Mouse (Mus musculus) gastrocnemius, postnatal 36 days (tissue): Measurements from ENCODE around the gene Ppie. TPM values are rescaled to one million over a fixed set of nuclear protein-coding genes. Genes with fewer than 3 reads are reported as not detected.
A peak's percentile ranks its signal among the peaks of the same experiment; 100 is the strongest.
"Not testable (repeated sequence)": the region's sequence is repeated elsewhere in the genome, so short reads cannot be mapped to it uniquely, and the experiment has no call there.

ENCODE experiments used
- DNase-seq, 2 experiments: peaks; one replicate each; pipeline ENCODE4 v3.0.0; 2022
- intact Hi-C: fragments of 180-260 bp; cut with DNase I; formaldehyde crosslinking; loops from one replicate; pipeline ENCODE4 v1.15.1; 2025
- long read RNA-seq, 2 experiments: library from polyadenylated mRNA; stranded (forward); transcript quantifications; one replicate each; pipeline ENCODE4 v2.0.0; 2021
- total RNA-seq, 2 experiments: library from RNA; stranded (reverse); gene quantifications; 2 replicates each; pipeline ENCODE4 v1.2.3; 2021

The Ppie gene
- total RNA-seq, result 10 to 100 TPM; 17.5 to 19.2 TPM
- long read RNA-seq, experiment 1, transcript Ppie-201 (10 exons, 1,188 nt), result major isoform, 25 of 32 reads
- long read RNA-seq, experiment 1, partial matches to known transcripts, result 1 of 32 reads
- long read RNA-seq, experiment 1, other reads (novel, unspliced or antisense), result 6 of 32 reads
- long read RNA-seq, experiment 2, transcript Ppie-201 (10 exons, 1,188 nt), result major isoform, 28 of 35 reads
- long read RNA-seq, experiment 2, partial matches to known transcripts, result 2 of 35 reads
- long read RNA-seq, experiment 2, other reads (novel, unspliced or antisense), result 5 of 35 reads

- intact Hi-C loops, result no loop called here
- DNase-seq, result peak; percentile 71 to 78
Measured at GRCm38 (mm10) chr4:123139513-123140154, at the start of gene Ppie. TSS of gene Ppie (minus strand) at chr4:123139951.

- intact Hi-C loops, result no loop called here
- DNase-seq, result no peak
Measured at GRCm38 (mm10) chr4:123184816-123185215, 45.1 kb upstream of the Ppie start.

DNA sequence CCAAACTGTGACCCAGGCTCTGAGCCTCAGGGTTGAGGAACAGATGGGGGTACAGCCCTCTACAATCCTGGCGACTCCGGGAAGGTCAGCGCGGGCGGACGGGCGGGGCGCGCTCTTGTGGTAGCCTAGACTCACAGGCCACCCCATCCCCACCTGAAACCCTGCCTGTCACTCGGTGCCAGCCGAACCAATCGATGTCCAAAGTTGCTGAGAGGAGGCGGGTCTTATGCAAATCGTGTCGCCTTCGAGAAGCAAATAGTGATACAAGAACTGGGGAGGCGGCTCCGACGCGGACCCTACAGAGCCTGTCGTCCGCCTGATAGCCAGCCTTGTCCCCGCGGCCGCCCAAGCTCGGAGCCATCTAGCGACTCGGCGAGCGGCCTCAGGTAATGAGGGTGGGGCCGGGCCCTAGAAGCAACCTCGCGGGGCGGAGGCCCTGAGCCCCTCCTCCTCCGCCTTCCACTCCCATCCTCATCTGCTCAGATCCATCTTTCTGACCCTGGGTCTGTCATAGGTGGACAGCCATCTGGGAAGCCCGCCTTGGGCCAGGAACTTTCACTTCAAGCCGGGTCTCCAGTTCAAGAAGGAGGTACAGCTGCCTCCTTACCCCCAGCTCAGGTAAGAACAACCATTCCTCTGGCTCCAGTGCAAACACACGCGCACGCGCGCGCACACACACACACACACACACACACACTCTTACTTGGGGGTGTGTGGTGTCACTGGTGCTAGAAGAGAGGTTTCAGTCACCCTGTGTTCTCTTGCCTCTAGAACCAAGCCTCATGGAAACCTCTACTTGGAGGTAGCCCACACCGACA is 43.7 kb upstream of the Ppie start:
- intact Hi-C loops, result no loop called here
- peak; percentile 42 to 47 for DNase-seq

DNA sequence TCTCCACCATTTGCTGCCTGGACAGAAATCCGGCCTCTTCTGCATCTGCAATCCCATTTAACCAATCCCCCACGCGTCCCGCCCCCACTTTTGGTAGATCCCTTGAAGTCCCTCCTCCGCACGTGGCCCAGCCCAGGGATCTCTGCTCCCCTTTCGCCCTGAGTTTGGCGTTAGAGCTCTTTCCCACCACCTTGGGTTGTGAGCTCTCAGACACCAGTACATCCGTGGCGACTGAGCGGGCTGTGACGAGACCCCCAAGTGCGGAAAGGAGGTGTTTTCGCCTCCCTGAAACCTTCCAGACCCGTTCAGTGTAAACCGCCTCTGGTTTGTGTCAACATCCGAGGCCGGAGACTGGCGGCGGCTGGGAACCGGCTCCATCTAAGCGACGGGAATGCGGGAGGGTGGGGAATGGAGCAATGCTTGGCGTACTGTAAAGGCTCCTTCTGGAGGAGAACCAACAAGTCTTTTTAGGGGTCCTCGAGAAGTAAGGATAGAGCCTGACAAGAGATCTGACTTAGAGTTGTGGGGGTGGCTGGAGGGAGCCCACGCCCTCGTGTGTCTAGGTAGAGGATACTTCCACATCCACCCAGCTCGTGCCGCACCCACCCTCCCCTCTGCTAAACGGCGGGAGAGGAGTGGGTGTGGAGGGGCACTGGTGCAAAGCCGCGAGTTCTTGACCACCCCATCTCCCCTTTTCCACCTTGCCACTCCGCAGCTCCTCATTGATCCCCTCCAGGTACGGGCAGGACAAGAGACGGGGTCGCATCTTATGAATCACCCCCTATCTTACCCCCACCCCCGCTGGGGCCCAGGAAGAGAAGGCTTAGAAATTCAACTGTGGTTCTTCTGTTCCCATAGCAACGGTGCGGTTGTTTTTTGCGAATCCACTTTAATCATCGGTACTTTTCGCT is 42.8 kb upstream of the Ppie start, which contains the start of gene Hpcal4:
Gene Hpcal4, plus strand, starts transcription at position 900 of the 911 bp plus-strand sequence.
- no peak for DNase-seq
- intact Hi-C loops, result no loop called here

- DNase-seq, result no peak
Measured at GRCm38 (mm10) chr4:123171811-123172210, 32.1 kb upstream of the Ppie start.

GRCm38 (mm10) chr4:123164157-123164556 is 24.4 kb upstream of the Ppie start:
- intact Hi-C loops, result no loop called here

More at GRCm38 (mm10) chr4:123171811-123172210, 32.1 kb upstream of the Ppie start:
- intact Hi-C loops, result no loop called here

GRCm38 (mm10) chr4:123162305-123162917 is 22.7 kb upstream of the Ppie start:
- DNase-seq, result no peak
- intact Hi-C loops, result no loop called here

More at GRCm38 (mm10) chr4:123164157-123164556, 24.4 kb upstream of the Ppie start:
- DNase-seq, result no peak

DNA sequence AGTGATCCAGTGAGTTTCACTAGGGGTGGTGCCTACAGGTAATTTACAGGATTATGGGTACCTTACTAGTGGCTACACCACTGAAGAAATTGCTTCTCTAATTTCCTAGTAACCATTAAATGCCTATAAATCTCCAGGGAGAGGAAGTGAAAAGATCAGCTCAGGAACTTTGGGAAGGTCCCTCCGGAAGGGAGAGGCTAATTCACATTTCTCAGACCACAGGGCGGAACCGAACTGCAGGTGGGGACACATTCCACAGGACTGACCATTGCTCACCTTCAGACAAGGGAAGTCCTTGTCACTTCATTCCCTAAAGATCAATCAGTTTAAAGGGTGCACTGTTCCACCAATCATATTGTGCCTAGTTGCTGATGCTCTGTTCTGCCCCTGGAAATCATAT is 21.5 kb upstream of the Ppie start:
- intact Hi-C loops, DNase-seq: not testable (repeated sequence)

DNA sequence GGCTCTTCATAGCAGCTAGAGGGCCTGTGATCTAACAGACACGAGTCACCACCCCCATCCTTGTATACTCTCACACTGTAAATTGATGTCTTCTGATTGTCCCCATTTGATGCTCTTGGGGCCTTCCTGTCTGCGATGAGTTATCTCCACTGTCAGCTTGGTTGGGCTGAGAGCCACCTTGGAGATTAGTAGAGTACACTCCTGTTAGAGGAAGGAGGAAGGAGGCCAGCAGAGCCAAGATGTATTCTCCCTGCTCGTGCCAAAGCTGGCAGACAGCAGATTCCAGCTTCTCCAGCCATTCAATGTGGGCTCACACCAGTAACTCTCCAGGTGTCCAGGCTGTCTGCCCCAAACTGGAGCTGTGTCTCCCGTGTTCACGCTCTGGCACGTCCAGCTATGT is 20.8 kb upstream of the Ppie start:
- intact Hi-C loops, result no loop called here
- no peak for DNase-seq

GRCm38 (mm10) chr4:123155840-123156239 is 16.1 kb upstream of the Ppie start:
- no peak for DNase-seq
- intact Hi-C loops, result loop anchor here (2.0 to 5.0 kb wide), 2 partner anchors 45 to 61 kb away; partner anchors contain the start of gene Nt5c1a

- intact Hi-C loops, result loop anchor here (2.0 to 5.0 kb wide), 2 partner anchors 45 to 62 kb away; partner anchors contain the start of gene Nt5c1a
- DNase-seq, result no peak
Measured at GRCm38 (mm10) chr4:123155427-123155826, 15.7 kb upstream of the Ppie start.

DNA sequence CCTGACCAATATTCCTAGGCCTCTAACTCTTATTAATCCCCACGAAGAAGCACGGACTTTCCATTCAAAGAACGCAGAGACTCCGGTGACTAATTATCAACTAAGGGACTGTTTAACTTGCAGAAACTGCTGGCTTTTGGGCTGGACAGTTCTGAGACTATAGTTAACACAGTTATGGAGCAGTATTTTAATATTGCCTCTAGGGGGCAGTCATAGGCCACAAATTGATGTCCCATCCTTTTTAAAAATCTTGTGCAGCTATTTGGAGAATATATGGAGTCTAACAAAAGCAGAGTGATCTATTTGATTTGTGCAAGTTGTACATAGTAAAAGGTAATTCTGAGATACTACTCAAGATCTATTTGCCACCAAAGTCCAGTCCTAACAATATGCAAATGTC is 15.3 kb upstream of the Ppie start:
- no peak for DNase-seq
- intact Hi-C loops, result loop anchor here (2.0 to 5.0 kb wide), 2 partner anchors 46 to 62 kb away; partner anchors contain the start of gene Nt5c1a

- intact Hi-C loops, result loop anchor here (2.0 kb wide), 1 partner anchor 102 kb away; no protein-coding TSS in a partner anchor
- DNase-seq, result no peak
Measured at GRCm38 (mm10) chr4:123152976-123153375, 13.2 kb upstream of the Ppie start.

- no peak for DNase-seq
- intact Hi-C loops, result loop anchor here (2.0 kb wide), 1 partner anchor 103 kb away; no protein-coding TSS in a partner anchor
Measured at GRCm38 (mm10) chr4:123152003-123152402, 12.3 kb upstream of the Ppie start.

DNA sequence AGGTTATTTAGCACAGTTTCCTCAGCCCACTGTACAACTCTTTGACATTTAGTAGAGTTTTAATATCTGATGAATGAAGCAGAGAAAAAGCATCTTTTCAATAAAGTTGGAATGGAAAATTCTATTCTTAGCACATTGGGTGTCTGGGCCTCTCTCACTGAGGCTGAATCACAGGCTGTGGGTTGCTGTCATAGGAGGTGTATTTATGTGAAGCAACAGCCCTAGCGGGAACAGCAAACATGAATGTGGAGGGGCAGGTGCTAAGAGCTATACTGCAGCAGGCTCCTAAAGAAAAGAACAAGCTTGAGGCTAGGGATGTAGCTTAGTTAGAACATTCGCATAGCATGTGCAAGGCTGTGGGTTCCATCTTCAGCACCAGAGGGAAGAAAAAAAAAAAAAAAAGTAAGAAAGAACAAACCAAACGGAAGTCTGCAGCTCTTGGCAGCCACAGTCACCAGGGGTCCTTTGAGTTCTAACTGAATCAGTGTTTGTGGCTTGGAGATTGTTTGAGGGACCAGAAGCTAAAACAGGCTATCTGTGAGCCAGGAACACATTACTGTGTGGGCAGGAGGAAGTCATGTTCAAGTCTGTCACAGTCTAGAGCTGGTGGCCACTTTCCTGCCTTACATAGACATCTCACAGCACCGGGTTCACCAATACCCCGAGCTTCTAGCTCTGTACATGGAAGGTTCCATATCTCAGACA is 7.8 kb upstream of the Ppie start:
- DNase-seq, result no peak
- intact Hi-C loops, result no loop called here

GRCm38 (mm10) chr4:123137551-123137950 is 2.2 kb downstream of the Ppie start:
- intact Hi-C loops, result no loop called here
- DNase-seq, result no peak

DNA sequence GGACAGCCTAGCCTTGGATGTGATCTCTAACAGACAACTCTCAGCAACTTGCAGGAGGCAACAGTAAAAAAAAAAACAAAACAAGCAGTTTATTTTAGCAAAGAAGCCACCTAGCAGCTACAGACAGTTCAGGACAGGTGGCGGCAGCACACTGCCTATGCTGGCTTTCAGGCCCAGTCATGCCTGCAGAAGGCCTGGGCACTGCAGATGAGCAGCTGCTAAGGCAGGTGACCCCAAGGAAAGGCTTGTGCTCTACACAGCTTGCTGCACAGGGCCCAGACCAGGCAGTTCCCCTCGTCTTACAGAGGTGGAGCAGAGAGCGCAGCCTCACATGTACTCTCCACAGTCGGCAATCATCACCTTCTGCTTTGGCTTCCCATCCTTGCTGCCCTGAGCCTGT is 12.7 kb downstream of the Ppie start:
- intact Hi-C loops, result no loop called here
- DNase-seq, result no peak

DNA sequence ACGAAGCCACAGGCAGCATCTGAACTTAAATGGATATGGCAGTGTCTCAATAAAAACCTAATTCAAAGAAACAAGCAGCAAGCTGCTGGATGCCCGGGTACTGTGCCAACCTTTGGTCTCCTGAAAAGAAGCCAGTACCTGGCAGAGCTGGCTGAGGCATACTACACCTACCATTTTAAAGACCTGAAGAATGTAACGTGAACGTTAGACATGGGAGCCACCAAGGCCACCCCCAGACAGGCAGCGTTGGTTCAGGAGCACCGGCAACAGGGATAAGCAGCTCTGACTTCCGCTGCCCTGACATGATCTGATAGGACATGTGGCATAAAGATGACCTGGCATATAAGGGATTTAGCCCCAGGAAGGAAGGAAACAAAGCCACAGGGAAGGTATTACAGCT is 13.1 kb downstream of the Ppie start:
- DNase-seq, result no peak
- intact Hi-C loops, result no loop called here

DNA sequence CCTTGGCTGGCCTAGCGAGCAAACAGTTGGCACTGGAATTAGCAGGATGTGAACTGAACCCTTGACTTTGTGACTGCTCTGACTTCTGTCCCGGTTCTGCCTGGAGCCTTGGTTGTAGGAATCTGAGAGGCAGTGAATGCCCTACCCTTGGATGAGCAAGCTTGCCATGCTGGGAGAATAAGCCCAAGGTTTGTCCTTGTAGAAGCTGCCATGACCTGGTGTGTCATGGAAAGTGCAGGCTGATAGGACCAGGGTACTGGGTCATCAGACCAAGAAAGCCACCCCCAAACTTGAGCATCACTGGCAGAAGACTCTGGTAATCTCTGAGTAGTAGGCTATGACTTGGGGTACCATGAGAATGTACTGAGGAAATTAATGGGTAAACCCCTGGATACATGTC is 18.5 kb downstream of the Ppie start:
- intact Hi-C loops, result no loop called here

More for the DNA sequence above, 18.5 kb downstream of the Ppie start:
- no peak for DNase-seq
